Comparison of ENCODE assay signal across 30 mouse cellular contexts in the genomic region with DNA sequence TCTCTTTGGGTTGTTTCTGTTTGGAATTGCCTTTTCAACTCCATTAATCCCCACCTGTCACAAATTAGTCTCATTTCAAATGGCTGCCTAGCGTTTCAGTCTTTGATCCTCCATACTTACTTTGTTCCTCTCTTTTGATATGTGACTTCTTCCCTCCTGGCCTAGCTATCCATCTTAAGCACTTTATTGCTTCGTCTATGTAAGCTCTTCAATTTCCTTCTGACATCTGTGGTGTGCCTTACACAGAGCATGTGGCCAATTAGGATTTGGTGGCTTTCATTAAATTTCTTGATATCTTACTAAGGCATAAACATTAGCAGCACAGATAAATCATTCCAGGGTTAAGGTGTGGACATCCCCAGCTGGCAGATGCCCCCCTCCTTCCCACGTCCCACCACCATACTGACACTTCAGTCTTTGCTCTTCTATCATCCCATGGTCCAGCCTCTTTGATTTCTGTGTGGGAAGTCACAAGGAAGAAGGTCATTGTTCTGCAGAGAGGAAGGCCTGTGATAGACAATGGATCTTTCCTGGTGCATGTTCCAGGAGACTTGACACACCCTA.
DNase-seq lines count a peak whose midpoint lies in the region; ATAC-seq and TF ChIP-seq lines count a peak whose summit lies in the region.
"Had no signal": no experiment of that assay in that cellular context is flagged by ENCODE, and none has a peak within 500 bp of the region (broad histone marks: within the 10 kb centered on the region; RNA-seq: fewer than 3 reads in every experiment).

No protein-coding gene starts in this region.

- H3K4me3 ChIP-seq in forebrain, embryonic 12.5 days (replicated peaks), result no peak overlapping the region
- no peak overlapping the region for H3K4me3 ChIP-seq in forebrain, embryonic 11.5 days (ENCODE audit: low read depth, low read length)
- H3K4me3 ChIP-seq in kidney, postnatal 0 days (replicated peaks; ENCODE audit: low read depth, low read length), result no peak overlapping the region
- H3K4me3 ChIP-seq in forebrain, embryonic 14.5 days (ENCODE audit: low read depth, low read length), result no peak overlapping the region
- H3K4me3 ChIP-seq: embryonic facial prominence, embryonic 10.5 days; embryonic facial prominence, embryonic 15.5 days; heart, embryonic 10.5 days; heart, embryonic 15.5 days; hindbrain, embryonic 12.5 days; intestine, embryonic 15.5 days; limb, embryonic 13.5 days; liver, embryonic 13.5 days; megakaryocyte, embryonic 14.5 days; midbrain, embryonic 13.5 days; neural tube, embryonic 15.5 days; stomach, embryonic 15.5 days had no signal

- H3K9ac ChIP-seq in forebrain, embryonic 12.5 days, result no peak overlapping the region
- no peak overlapping the region for H3K9ac ChIP-seq in forebrain, embryonic 11.5 days (ENCODE audit: low read length)
- H3K9ac ChIP-seq in kidney, postnatal 0 days (ENCODE audit: low read depth, low read length), result no peak overlapping the region
- H3K9ac ChIP-seq in forebrain, embryonic 14.5 days (ENCODE audit: low read length), result no peak overlapping the region
- H3K9ac ChIP-seq: embryonic facial prominence, embryonic 15.5 days; heart, embryonic 15.5 days; hindbrain, embryonic 12.5 days; intestine, embryonic 15.5 days; limb, embryonic 13.5 days; liver, embryonic 13.5 days; midbrain, embryonic 13.5 days; neural tube, embryonic 15.5 days; stomach, embryonic 15.5 days had no signal

- no peaks in the 10 kb centered on the region for H3K27me3 ChIP-seq in forebrain, embryonic 12.5 days
- no peaks in the 10 kb centered on the region for H3K27me3 ChIP-seq in forebrain, embryonic 11.5 days (ENCODE audit: control insufficient read depth, insufficient read depth, low read length)
- H3K27me3 ChIP-seq in kidney, postnatal 0 days (ENCODE audit: insufficient read depth, low read length), result no peaks in the 10 kb centered on the region
- H3K27me3 ChIP-seq in forebrain, embryonic 14.5 days (replicated peaks; ENCODE audit: control insufficient read depth, insufficient read depth, low read length), result no peaks in the 10 kb centered on the region
- H3K27me3 ChIP-seq: embryonic facial prominence, embryonic 15.5 days; heart, embryonic 15.5 days; hindbrain, embryonic 12.5 days; intestine, embryonic 15.5 days; limb, embryonic 13.5 days; liver, embryonic 13.5 days; megakaryocyte, embryonic 14.5 days; midbrain, embryonic 13.5 days; neural tube, embryonic 15.5 days; Patski; stomach, embryonic 15.5 days had no signal

- H3K36me3 ChIP-seq in forebrain, embryonic 12.5 days (replicated peaks), result no peaks in the 10 kb centered on the region
- no peaks in the 10 kb centered on the region for H3K36me3 ChIP-seq in forebrain, embryonic 11.5 days (ENCODE audit: control insufficient read depth, insufficient read depth, low read length)
- no peaks in the 10 kb centered on the region for H3K36me3 ChIP-seq in kidney, postnatal 0 days (ENCODE audit: insufficient read depth, low read length)
- no peaks in the 10 kb centered on the region for H3K36me3 ChIP-seq in forebrain, embryonic 14.5 days (ENCODE audit: control insufficient read depth, insufficient read depth, low read length)
- H3K36me3 ChIP-seq: embryonic facial prominence, embryonic 10.5 days; embryonic facial prominence, embryonic 15.5 days; heart, embryonic 10.5 days; heart, embryonic 15.5 days; hindbrain, embryonic 12.5 days; intestine, embryonic 15.5 days; limb, embryonic 13.5 days; liver, embryonic 13.5 days; midbrain, embryonic 13.5 days; neural tube, embryonic 15.5 days; stomach, embryonic 15.5 days had no signal

- H3K4me1 ChIP-seq in forebrain, embryonic 12.5 days, result peaks cover 35% of the 10 kb centered on the region
- H3K4me1 ChIP-seq in forebrain, embryonic 11.5 days (replicated peaks; ENCODE audit: control insufficient read depth, insufficient read depth, low read length), result peaks cover 9% of the 10 kb centered on the region; the same call in 1 of the 2 replicates
- no peaks in the 10 kb centered on the region for H3K4me1 ChIP-seq in kidney, postnatal 0 days (replicated peaks; ENCODE audit: insufficient read depth, low read length)
- H3K4me1 ChIP-seq in forebrain, embryonic 14.5 days (ENCODE audit: control insufficient read depth, insufficient read depth, low read length), result peaks cover 7% of the 10 kb centered on the region; the same call in 1 of the 2 replicates
- H3K4me1 ChIP-seq: embryonic facial prominence, embryonic 15.5 days; heart, embryonic 10.5 days; heart, embryonic 15.5 days; intestine, embryonic 15.5 days; liver, embryonic 13.5 days; megakaryocyte, embryonic 14.5 days; stomach, embryonic 15.5 days had no signal

- H3K9me3 ChIP-seq in forebrain, embryonic 12.5 days, result no peaks in the 10 kb centered on the region
- no peaks in the 10 kb centered on the region for H3K9me3 ChIP-seq in forebrain, embryonic 11.5 days (ENCODE audit: control insufficient read depth, low read length)
- H3K9me3 ChIP-seq in kidney, postnatal 0 days (replicated peaks; ENCODE audit: low read length), result no peaks in the 10 kb centered on the region
- H3K9me3 ChIP-seq in forebrain, embryonic 14.5 days (replicated peaks; ENCODE audit: control insufficient read depth, low read length), result no peaks in the 10 kb centered on the region
- H3K9me3 ChIP-seq: embryonic facial prominence, embryonic 10.5 days; embryonic facial prominence, embryonic 15.5 days; heart, embryonic 10.5 days; heart, embryonic 15.5 days; hindbrain, embryonic 12.5 days; intestine, embryonic 15.5 days; limb, embryonic 13.5 days; liver, embryonic 13.5 days; midbrain, embryonic 13.5 days; neural tube, embryonic 15.5 days; stomach, embryonic 15.5 days had no signal

- DNase-seq in forebrain, embryonic 11.5 days (ENCODE audit: low spot score), result no peak
- DNase-seq in kidney, postnatal 0 days (ENCODE audit: low spot score), result peak; percentile 60
- no peak for DNase-seq in kidney, adult 11 months
- no peak for DNase-seq in forebrain, embryonic 14.5 days (ENCODE audit: low spot score)
- DNase-seq in mesoderm, embryonic 11.5 days (ENCODE audit: low read depth, low spot score), result peak; percentile 15
- no peak for DNase-seq in ovary, adult 18-20 months (ENCODE audit: low spot score)
- DNase-seq: adrenal gland, postnatal 14 days; cerebellum, adult 11-12 months; cerebellum, adult 9-11 months; gastrocnemius, postnatal 10 days; kidney, adult 8-10 months; liver, embryonic 13.5 days; lung, adult 18-20 months; lung, postnatal 4 days; right cerebral cortex, postnatal 25 days had no signal

- no peak for TF ChIP-seq CTCF in kidney, postnatal 0 days (IDR thresholded peaks at IDR 0.05; ENCODE audit: low read depth)

- no peak overlapping the region for H3K4me2 ChIP-seq in forebrain, embryonic 12.5 days
- H3K4me2 ChIP-seq in forebrain, embryonic 11.5 days (ENCODE audit: low read depth, low read length, severe bottlenecking), result no peak overlapping the region
- no peak overlapping the region for H3K4me2 ChIP-seq in kidney, postnatal 0 days (ENCODE audit: low read length)
- no peak overlapping the region for H3K4me2 ChIP-seq in forebrain, embryonic 14.5 days (ENCODE audit: low read length)
- H3K4me2 ChIP-seq: embryonic facial prominence, embryonic 15.5 days; heart, embryonic 15.5 days; hindbrain, embryonic 12.5 days; intestine, embryonic 15.5 days; limb, embryonic 13.5 days; liver, embryonic 13.5 days; midbrain, embryonic 13.5 days; neural tube, embryonic 15.5 days; stomach, embryonic 15.5 days had no signal

- 0 out of 2 replicates have a peak overlapping the region, but pooled peaks have one; percentile 5 for H3K27ac ChIP-seq in forebrain, embryonic 12.5 days
- no peak overlapping the region for H3K27ac ChIP-seq in forebrain, embryonic 11.5 days (ENCODE audit: low read depth, low read length)
- H3K27ac ChIP-seq in kidney, postnatal 0 days, result no peak overlapping the region; the same call in 1 of the 2 replicates
- no peak overlapping the region; the same call in 1 of the 2 replicates for H3K27ac ChIP-seq in forebrain, embryonic 14.5 days (ENCODE audit: low read depth, low read length)
- H3K27ac ChIP-seq: embryonic facial prominence, embryonic 10.5 days; embryonic facial prominence, embryonic 15.5 days; heart, embryonic 10.5 days; heart, embryonic 15.5 days; hindbrain, embryonic 12.5 days; hindbrain, postnatal 0 days; intestine, embryonic 15.5 days; limb, embryonic 13.5 days; liver, embryonic 13.5 days; midbrain, embryonic 13.5 days; neural tube, embryonic 15.5 days; stomach, embryonic 15.5 days had no signal

- no peak for ATAC-seq in forebrain, embryonic 12.5 days (ENCODE audit: low FRiP score)
- no peak for ATAC-seq in forebrain, embryonic 11.5 days (replicated peaks; ENCODE audit: low FRiP score)
- no peak; the same call in 1 of the 2 replicates for ATAC-seq in kidney, postnatal 0 days (replicated peaks; ENCODE audit: low FRiP score, low read depth)
- 0 out of 2 replicates have a peak, but pooled peaks have one; percentile 24 for ATAC-seq in forebrain, embryonic 14.5 days
- ATAC-seq: intestine, embryonic 15.5 days; lung, postnatal 0 days; midbrain, embryonic 13.5 days; Patski had no signal

- WGBS in forebrain, embryonic 12.5 days, result 41% methylated on average over 3 of the region's 3 CpGs
- 39% methylated on average over 3 of the region's 3 CpGs for WGBS in forebrain, embryonic 11.5 days
- 36% methylated on average over 3 of the region's 3 CpGs for WGBS in kidney, postnatal 0 days
- WGBS in forebrain, embryonic 14.5 days, result 35% methylated on average over 3 of the region's 3 CpGs

Comparison
In these comparisons a context has a peak if more than half of its experiments do, and no peak if none do; other contexts are left out.
1. DNase-seq: peak in kidney, postnatal 0 days (single experiment) and mesoderm, embryonic 11.5 days (single experiment); none in forebrain, embryonic 11.5 days (single experiment), kidney, adult 11 months (single experiment), forebrain, embryonic 14.5 days (single experiment) and ovary, adult 18-20 months (single experiment).